Mouse (Mus musculus) adrenal gland, postnatal 0 days (tissue): ENCODE measurements around the gene Olfr630. TPM values are rescaled to one million over a fixed set of nuclear protein-coding genes. Genes with fewer than 3 reads are reported as not detected.

Experiments used
- polyA plus RNA-seq: library from polyadenylated mRNA; unstranded; fragments of >200 nt; fragmentation: Nextera tagmentation; extraction: Ambion mirVana; gene quantifications from 2 replicates; pipeline ENCODE4 v1.2.1, GENCODE M21; 2015

Olfr630 gene
- polyA plus RNA-seq, result not detected in 2 replicates

GRCm38 (mm10) chr7:103757233-103757632, at the start of gene Olfr630:
Gene Olfr630 (minus strand): TSS chr7:103757333.

GRCm38 (mm10) chr7:103791721-103792120, 34.6 kb upstream of the Olfr630 start, which contains the start of gene Olfr67:
Gene Olfr67 (minus strand): TSS chr7:103791821.

GRCm38 (mm10) chr7:103779598-103779997, 22.5 kb upstream of the Olfr630 start, which contains the start of gene Olfr68:
Gene Olfr68 (minus strand): TSS chr7:103779698.

GRCm38 (mm10) chr7:103771494-103771893, 14.4 kb upstream of the Olfr630 start, which contains the start of gene Olfr69:
Gene Olfr69 (minus strand): TSS chr7:103771594.

GRCm38 (mm10) chr7:103744843-103745242, 12.3 kb downstream of the Olfr630 start, which contains the start of gene Olfr629:
Gene Olfr629 (minus strand): TSS chr7:103744943.

DNA sequence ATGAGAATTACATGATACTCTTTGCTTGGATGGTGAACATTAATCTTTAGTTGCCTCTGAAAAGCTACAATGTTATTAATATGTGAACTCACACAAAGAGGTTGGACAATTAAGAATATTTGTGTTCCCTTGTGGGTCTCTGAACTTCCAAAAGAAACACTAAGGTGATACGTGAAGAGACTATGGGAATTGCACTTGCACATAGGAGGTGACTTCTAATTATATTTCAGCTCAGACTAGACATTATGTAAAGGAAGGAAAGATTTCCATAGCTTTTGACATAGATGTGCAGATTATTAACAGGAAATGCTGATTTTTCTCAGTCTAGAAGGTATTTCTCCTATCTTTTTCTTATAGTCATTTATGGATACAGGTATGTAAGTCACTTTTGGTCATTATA, 27.1 kb downstream of the Olfr630 start, which contains the start of gene Olfr628:
Gene Olfr628 (plus strand): TSS at position 301 of the 400 bp plus-strand sequence.

DNA sequence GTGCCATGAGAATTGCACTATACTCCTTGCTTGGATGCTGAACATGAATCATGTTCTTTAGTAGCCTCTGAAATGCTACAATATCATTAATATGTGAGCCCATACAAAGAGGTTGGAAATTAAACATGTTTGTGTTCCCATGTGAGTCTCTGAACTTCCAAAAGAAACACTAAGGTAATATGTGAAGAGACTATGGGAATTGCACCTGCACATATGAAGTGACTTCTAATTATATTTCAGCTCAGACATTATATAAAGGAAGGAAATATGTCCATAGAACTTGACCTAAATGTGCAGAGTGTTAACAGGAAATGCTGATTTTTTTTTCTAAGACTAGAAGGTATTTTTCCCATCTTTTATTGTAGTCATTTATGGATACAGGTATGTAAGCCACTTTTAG, 42.8 kb downstream of the Olfr630 start, which contains the start of gene Olfr243:
Gene Olfr243 (plus strand): TSS at position 301 of the 400 bp plus-strand sequence.

Other genes starting within 250 kb of the Olfr630 start
- gene Olfr610, start 245.2 kb downstream of the Olfr630 start, polyA plus RNA-seq, result not detected in 2 replicates
- gene Olfr611, start 236.5 kb downstream of the Olfr630 start, polyA plus RNA-seq, result not detected in 2 replicates
- gene Olfr612, start 214.6 kb downstream of the Olfr630 start, polyA plus RNA-seq, result not detected in 2 replicates
- not detected in 2 replicates for gene Olfr613, start 209.3 kb downstream of the Olfr630 start, polyA plus RNA-seq
- not detected in 2 replicates for gene Olfr615, start 201.3 kb downstream of the Olfr630 start, polyA plus RNA-seq
- gene Olfr616, start 188.2 kb downstream of the Olfr630 start, polyA plus RNA-seq, result not detected in 2 replicates
- gene Olfr617, start 184.3 kb downstream of the Olfr630 start, polyA plus RNA-seq, result not detected in 2 replicates
- gene Olfr618, start 167.2 kb downstream of the Olfr630 start, polyA plus RNA-seq, result not detected in 2 replicates
- gene Olfr619, start 156.8 kb downstream of the Olfr630 start, polyA plus RNA-seq, result not detected in 2 replicates
- gene Olfr620, start 144.8 kb downstream of the Olfr630 start, polyA plus RNA-seq, result not detected in 2 replicates
- gene Olfr622, start 114.6 kb downstream of the Olfr630 start, polyA plus RNA-seq, result not detected in 2 replicates
- gene Olfr623, start 93.6 kb downstream of the Olfr630 start, polyA plus RNA-seq, result not detected in 2 replicates
- gene Olfr624, start 86.1 kb downstream of the Olfr630 start, polyA plus RNA-seq, result 0.06 TPM in 1 of 2 replicates, not detected in the other
- not detected in 2 replicates for gene Olfr625-ps1, start 74.6 kb downstream of the Olfr630 start, polyA plus RNA-seq
- not detected in 2 replicates for gene Olfr243, start 42.7 kb downstream of the Olfr630 start, polyA plus RNA-seq
- gene Olfr628, start 27.0 kb downstream of the Olfr630 start, polyA plus RNA-seq, result not detected in 2 replicates
- gene Olfr629, start 12.4 kb downstream of the Olfr630 start, polyA plus RNA-seq, result not detected in 2 replicates
- not detected in 2 replicates for gene Olfr69, start 14.3 kb upstream of the Olfr630 start, polyA plus RNA-seq
- gene Olfr68, start 22.4 kb upstream of the Olfr630 start, polyA plus RNA-seq, result not detected in 2 replicates
- not detected in 2 replicates for gene Olfr67, start 34.5 kb upstream of the Olfr630 start, polyA plus RNA-seq
- 3,147 and 3,744 TPM in 2 replicates for gene Hbb-bt, start 56.7 kb upstream of the Olfr630 start, polyA plus RNA-seq
- gene Hbb-bs, start 70.8 kb upstream of the Olfr630 start, polyA plus RNA-seq, result 10,926 and 17,452 TPM in 2 replicates
- gene Hbb-bh2, start 83.2 kb upstream of the Olfr630 start, polyA plus RNA-seq, result not detected in 2 replicates
- gene Hbb-bh1, start 85.8 kb upstream of the Olfr630 start, polyA plus RNA-seq, result 0.39 TPM in 1 of 2 replicates, not detected in the other
- 2.0 and 5.8 TPM in 2 replicates for gene Hbb-y, start 95.9 kb upstream of the Olfr630 start, polyA plus RNA-seq
- not detected in 2 replicates for gene Olfr66, start 128.9 kb upstream of the Olfr630 start, polyA plus RNA-seq
- gene Olfr64, start 137.2 kb upstream of the Olfr630 start, polyA plus RNA-seq, result not detected in 2 replicates
- gene Olfr65, start 146.2 kb upstream of the Olfr630 start, polyA plus RNA-seq, result not detected in 2 replicates
- gene Olfr631, start 171.5 kb upstream of the Olfr630 start, polyA plus RNA-seq, result not detected in 2 replicates
- gene Olfr632, start 177.0 kb upstream of the Olfr630 start, polyA plus RNA-seq, result not detected in 2 replicates
- gene Olfr633, start 187.1 kb upstream of the Olfr630 start, polyA plus RNA-seq, result not detected in 2 replicates
- not detected in 2 replicates for gene Olfr635, start 213.8 kb upstream of the Olfr630 start, polyA plus RNA-seq
- gene Olfr638, start 241.4 kb upstream of the Olfr630 start, polyA plus RNA-seq, result not detected in 2 replicates